8 mouse cellular contexts compared by ENCODE assay signal in the genomic region with DNA sequence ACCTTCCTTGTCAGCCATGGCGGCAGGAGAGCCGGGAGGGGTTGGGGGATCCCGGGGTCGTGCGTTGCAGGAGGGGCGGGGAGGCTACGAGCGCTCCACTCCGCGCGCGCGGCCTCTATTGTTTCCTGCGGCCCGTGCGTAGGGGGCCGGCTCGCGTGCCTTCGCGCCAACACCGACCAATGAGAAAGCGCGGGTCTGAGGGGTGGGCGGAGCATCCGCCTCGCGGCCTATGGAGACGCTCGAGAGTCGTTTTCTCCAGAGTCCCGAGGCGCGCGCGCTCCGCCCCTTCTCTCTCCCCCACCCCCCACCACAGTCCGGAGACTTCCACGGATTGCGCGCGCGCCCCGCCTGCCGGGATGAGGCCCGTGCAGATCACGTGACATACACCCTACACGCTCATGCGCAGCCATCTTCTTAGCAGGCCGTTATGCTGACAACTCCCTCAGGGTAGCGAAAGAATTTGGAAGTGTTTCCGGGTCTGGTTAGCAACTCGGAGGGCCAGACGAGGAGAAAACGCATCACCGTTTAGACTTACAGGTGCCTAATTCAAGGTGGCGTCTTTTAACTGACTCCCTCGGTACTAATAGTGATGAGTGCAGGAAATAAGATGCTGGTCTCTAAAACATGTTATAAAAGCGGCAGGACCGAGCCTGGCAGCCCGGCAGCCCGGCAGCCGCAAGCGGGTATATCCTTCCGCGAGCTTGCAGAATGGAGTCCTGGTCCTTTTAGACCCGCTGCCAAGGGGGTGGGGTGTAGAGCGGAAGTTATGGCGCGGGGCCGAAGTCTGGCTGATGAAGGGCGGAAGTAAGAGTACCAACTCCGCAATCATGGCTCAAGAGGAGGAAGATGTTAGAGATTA. TPM values are rescaled to one million over a fixed set of nuclear protein-coding genes. Genes with fewer than 3 reads are reported as not detected.
DNase-seq lines count a peak whose midpoint lies in the region; ATAC-seq lines count a peak whose summit lies in the region.

A gene (minus strand): TSS at position 155 of the 859 bp plus-strand sequence.
A gene (plus strand): TSS at position 480 of the 859 bp plus-strand sequence.

- under 1% methylated on average over 73 of the region's 73 CpGs for WGBS in hindbrain, embryonic 14.5 days

- peaks cover 25% of the 10 kb centered on the region for H3K36me3 ChIP-seq in hindbrain, embryonic 14.5 days (replicated peaks; ENCODE audit: control insufficient read depth, insufficient read depth)

- H3K9ac ChIP-seq in hindbrain, embryonic 14.5 days = peak within 1 kb of the TSS; percentile 96

- H3K27ac ChIP-seq in hindbrain, embryonic 14.5 days = peak within 1 kb of the TSS; percentile 99

- peaks cover 32% of the 10 kb centered on the region for H3K4me1 ChIP-seq in hindbrain, embryonic 14.5 days (replicated peaks; ENCODE audit: control insufficient read depth, insufficient read depth, low read length)

- ATAC-seq in hindbrain, embryonic 14.5 days (ENCODE audit: low FRiP score) = peak; percentile 99

- H3K9me3 ChIP-seq in hindbrain, embryonic 14.5 days (ENCODE audit: control insufficient read depth, low read length) = no peaks in the 10 kb centered on the region

- DNase-seq in R1 (ENCODE audit: low read depth, low spot score) = peak; percentile 99
- peak; percentile 96 to 98 for DNase-seq in cerebellum, postnatal 25 days
- DNase-seq in frontal cortex, postnatal 25 days (ENCODE audit: low spot score in 2 of 2) = peak; percentile 88 to 92
- DNase-seq in hindbrain, embryonic 14.5 days (ENCODE audit: low spot score) = peak; percentile 99
- DNase-seq in layer of hippocampus, postnatal 36 days = peak; percentile 94 to 97
- DNase-seq in lung, postnatal 36 days = peak; percentile 99
- peak; percentile 100 for DNase-seq in retina, postnatal 1 day
- DNase-seq in urinary bladder, adult 18-20 months (ENCODE audit: low spot score in 2 of 2) = peak; percentile 90 to 94

- H3K27me3 ChIP-seq in hindbrain, embryonic 14.5 days (ENCODE audit: control insufficient read depth, insufficient read depth, low read length) = no peaks in the 10 kb centered on the region

- H3K4me3 ChIP-seq in hindbrain, embryonic 14.5 days (replicated peaks; ENCODE audit: low read length) = peak within 1 kb of the TSS; percentile 98

- peak within 1 kb of the TSS; percentile 91 for H3K4me2 ChIP-seq in hindbrain, embryonic 14.5 days (replicated peaks)

RNA-seq across cellular contexts. Expression of the first gene that starts in this region (rescaled TPM):
- polyA plus RNA-seq in hindbrain, embryonic 14.5 days (2014; fragmentation: Nextera tagmentation; extraction: Ambion mirVana) = 251 and 261 TPM in 2 replicates
- total RNA-seq in layer of hippocampus, postnatal 36 days (2021) = 100 to 1,000 TPM; 123 to 129 TPM

RNA-seq across cellular contexts. Expression of the second gene that starts in this region (rescaled TPM):
- polyA plus RNA-seq in hindbrain, embryonic 14.5 days (2014; fragmentation: Nextera tagmentation; extraction: Ambion mirVana) = 17.7 and 23.7 TPM in 2 replicates
- total RNA-seq in layer of hippocampus, postnatal 36 days (2021) = 10 to 100 TPM; 29.4 to 35.8 TPM

Comparison
In these comparisons a context has a peak if more than half of its experiments do, and no peak if none do; other contexts are left out.
1. Peak in every context shown above with its lines: DNase-seq, ATAC-seq, H3K4me3 ChIP-seq and H3K27ac ChIP-seq.